Mouse (Mus musculus) spleen, adult 2 months (tissue): Measurements from ENCODE around the gene Tubb5. TPM values are rescaled to one million over a fixed set of nuclear protein-coding genes. Genes with fewer than 3 reads are reported as not detected.
A peak's percentile ranks its signal among the peaks of the same experiment; 100 is the strongest.

ENCODE experiments used
- DNase-seq, 2 experiments: peaks; one replicate each; pipeline versions ENCODE4 v3.0.0 to v3.0.0-alpha.2; 2012 to 2021; ENCODE audit warnings: low spot score in 2 of 2, low read depth in 1 of 2
- H3K27ac ChIP-seq: fragments of 200-500 bp; 2 replicates; pipeline ENCODE4 v1.5.1; 2012; ENCODE audit warnings: low read length, inconsistent platforms; ENCODE audit not compliant: insufficient read depth
- H3K27me3 ChIP-seq: fragments of 200-500 bp; 2 replicates; pipeline ENCODE4 v1.6.1; 2012; ENCODE audit warnings: mild to moderate bottlenecking, moderate library complexity, low read length, inconsistent platforms; ENCODE audit not compliant: control insufficient read depth, insufficient read depth
- H3K36me3 ChIP-seq: fragments of 200-500 bp; 2 replicates; pipeline ENCODE4 v1.6.1; 2012; ENCODE audit warnings: mild to moderate bottlenecking, low read length, inconsistent platforms; ENCODE audit not compliant: control insufficient read depth, insufficient read depth
- H3K4me1 ChIP-seq: fragments of 200-500 bp; 2 replicates; pipeline ENCODE4 v1.6.1; 2011; ENCODE audit warnings: inconsistent platforms; ENCODE audit not compliant: control insufficient read depth, insufficient read depth, insufficient read length
- H3K4me3 ChIP-seq: fragments of 200-500 bp; 2 replicates; pipeline ENCODE4 v1.5.1; 2011; ENCODE audit warnings: mild to moderate bottlenecking, inconsistent platforms; ENCODE audit not compliant: insufficient read depth, insufficient read length; ENCODE audit errors: extremely low read depth
- CTCF ChIP-seq: fragments of 200-500 bp; IDR thresholded peaks from 2 replicates; pipeline ENCODE4 v1.5.1; 2011; ENCODE audit warnings: mild to moderate bottlenecking, inconsistent platforms; ENCODE audit not compliant: insufficient read depth, insufficient read length, insufficient replicate concordance; ENCODE audit errors: extremely low read depth
- POLR2A ChIP-seq: fragments of 200-500 bp; IDR thresholded peaks from 2 replicates; pipeline ENCODE4 v1.6.1; 2011; ENCODE audit warnings: low read depth, low read length, inconsistent platforms
- WGBS: fragments of 180-500 bp; shearing (Covaris S2); methylation state at CpG from one replicate; pipeline ENCODE4 v1.1.7; 2018; 5-methylcytosine and 5-hydroxymethylcytosine counted together
- polyA plus RNA-seq: library from polyadenylated mRNA; depleted of rRNA; stranded (reverse); fragments of >200 nt; gene quantifications from 2 replicates; pipeline ENCODE4 v1.2.3, GENCODE M21; 2012; rRNA removed

The Tubb5 gene
- 305 and 404 TPM in 2 replicates for polyA plus RNA-seq

DNA sequence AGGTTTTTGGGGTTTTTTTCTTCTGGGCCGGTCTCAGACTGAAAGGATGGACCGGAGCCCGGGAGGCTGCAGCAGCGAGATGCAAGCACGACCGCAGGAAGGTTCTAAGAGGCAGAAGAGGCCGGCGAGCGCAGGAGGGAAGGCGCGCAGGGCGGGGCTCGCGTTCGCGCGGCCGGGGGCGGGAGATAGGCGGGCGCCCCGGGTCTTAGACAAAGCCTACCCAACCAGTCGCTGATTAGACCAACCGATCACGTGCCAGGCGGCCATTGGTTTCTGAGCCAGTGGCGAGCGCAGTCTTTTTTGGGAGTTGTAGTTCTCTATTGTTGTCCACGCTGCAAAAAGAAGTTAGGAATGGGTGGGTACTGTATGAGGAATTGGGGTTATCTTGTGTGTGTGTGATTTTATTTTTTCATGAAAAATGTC lies at the start of gene Tubb5:
Gene Tubb5 (minus strand): TSS at position 185 of the 423 bp plus-strand sequence.
- Histone ChIP-seq H3K27ac (peak within 1 kb of the TSS; percentile 84), H3K4me1 (no peaks in the 10 kb centered on the region), H3K36me3 (peaks cover 22% of the 10 kb centered on the region), H3K27me3 (no peaks in the 10 kb centered on the region), H3K4me3 (peak within 1 kb of the TSS; percentile 68)
- TF ChIP-seq CTCF (no peak), POLR2A (peak; percentile 96)
- 2% methylated on average over 29 of the region's 29 CpGs for WGBS
- peak; percentile 81 to 95 for DNase-seq

- H3K4me1 ChIP-seq, result no peaks in the 10 kb centered on the region
These were observed 49.6 kb upstream of the Tubb5 start for GRCm38 (mm10) chr17:35887725-35888124.

DNA sequence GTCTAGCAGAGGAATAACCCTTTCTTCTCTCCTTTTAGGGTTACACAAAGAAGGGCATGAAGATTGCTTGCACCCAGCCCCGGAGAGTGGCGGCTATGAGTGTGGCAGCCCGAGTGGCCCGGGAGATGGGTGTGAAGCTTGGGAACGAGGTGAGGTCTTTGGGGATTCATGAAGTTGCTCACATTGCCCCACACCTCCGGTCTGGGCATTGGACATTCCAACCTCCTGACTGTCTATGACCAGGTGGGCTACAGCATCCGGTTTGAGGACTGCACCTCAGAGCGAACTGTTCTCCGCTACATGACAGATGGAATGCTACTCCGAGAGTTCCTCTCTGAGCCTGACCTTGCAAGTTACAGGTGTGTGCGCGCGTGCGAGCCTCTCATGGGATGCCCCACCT lies 45.7 kb upstream of the Tubb5 start:
- no peaks in the 10 kb centered on the region for H3K27me3 ChIP-seq

More at GRCm38 (mm10) chr17:35887725-35888124, 49.6 kb upstream of the Tubb5 start:
- Histone ChIP-seq H3K4me3 (no peak overlapping the region), H3K36me3 (peaks cover 72% of the 10 kb centered on the region), H3K27ac (no peak overlapping the region), H3K27me3 (no peaks in the 10 kb centered on the region)
- no peak for DNase-seq
- TF ChIP-seq CTCF, result no peak
- no peak for TF ChIP-seq POLR2A
- WGBS, result 88% methylated on average over 11 of the region's 17 CpGs

DNA sequence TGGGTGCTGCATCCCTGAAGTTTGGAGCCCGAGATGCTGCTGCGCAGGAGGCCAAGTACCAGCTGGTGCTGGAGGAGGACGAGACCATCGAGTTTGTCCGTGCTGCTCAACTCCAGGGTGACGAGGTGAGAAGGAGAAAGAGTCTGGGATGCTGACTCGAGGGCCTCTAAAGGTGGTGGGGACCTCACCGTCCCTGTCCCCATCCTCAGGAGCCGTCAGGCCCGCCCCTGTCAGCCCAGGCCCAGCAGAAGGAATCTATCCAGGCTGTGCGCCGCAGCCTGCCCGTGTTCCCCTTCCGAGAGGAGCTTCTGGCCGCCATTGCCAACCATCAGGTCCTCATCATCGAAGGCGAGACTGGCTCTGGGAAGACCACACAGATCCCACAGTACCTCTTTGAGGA lies 44.8 kb upstream of the Tubb5 start:
- TF ChIP-seq POLR2A, result no peak
- TF ChIP-seq CTCF, result no peak
- no peak for DNase-seq
- no peaks in the 10 kb centered on the region for H3K27me3 ChIP-seq
- 96% methylated on average over 17 of the region's 17 CpGs for WGBS
- peaks cover 3% of the 10 kb centered on the region; the same call in 1 of the 2 replicates for H3K4me1 ChIP-seq
- H3K36me3 ChIP-seq, result peaks cover 43% of the 10 kb centered on the region
- H3K27ac ChIP-seq, result no peak overlapping the region
- no peak overlapping the region for H3K4me3 ChIP-seq

More for the DNA sequence above, 45.7 kb upstream of the Tubb5 start:
- no peak overlapping the region for H3K4me3 ChIP-seq
- peaks cover 3% of the 10 kb centered on the region; the same call in 1 of the 2 replicates for H3K4me1 ChIP-seq
- H3K36me3 ChIP-seq, result peaks cover 52% of the 10 kb centered on the region
- TF ChIP-seq POLR2A (no peak), CTCF (no peak)
- 95% methylated on average over 14 of the region's 14 CpGs for WGBS
- H3K27ac ChIP-seq, result no peak overlapping the region
- no peak for DNase-seq

DNA sequence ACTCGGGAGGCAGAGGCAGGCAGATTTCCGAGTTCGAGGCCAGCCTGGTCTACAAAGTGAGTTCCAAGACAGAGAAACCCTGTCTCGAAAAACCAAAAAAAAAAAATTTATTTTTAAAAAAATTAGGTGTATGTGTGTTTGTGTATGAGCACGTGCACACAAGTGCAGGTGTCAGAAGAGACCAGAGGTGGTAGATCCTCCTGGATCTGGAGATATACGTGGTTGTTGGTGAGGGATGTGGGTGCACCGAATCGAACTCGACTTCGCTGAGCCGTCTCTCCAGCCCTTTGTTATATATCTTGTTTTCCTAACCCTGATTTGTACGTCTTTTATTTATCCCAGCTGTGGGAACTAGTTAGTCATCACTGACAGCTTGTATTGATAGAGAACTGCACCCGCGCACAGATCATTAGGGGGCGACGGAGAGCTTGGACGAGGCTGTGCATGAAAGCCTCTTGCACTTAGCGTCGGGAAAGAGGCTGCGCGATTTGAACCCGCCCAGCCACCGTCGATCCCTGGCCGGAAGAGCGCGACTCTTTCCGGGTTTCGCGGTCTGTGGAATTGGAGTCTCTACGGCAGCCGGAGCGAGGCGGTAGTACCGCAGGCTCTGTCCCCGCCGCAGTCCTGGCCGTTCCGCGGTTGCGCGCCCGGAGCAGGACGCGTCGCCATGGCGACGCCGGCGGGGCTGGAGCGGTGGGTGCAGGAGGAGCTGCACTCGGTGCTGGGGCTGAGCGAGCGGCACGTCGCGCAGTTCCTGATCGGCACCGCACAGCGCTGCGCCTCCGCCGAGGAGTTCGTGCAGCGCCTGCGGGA lies 41.3 kb upstream of the Tubb5 start, which contains the start of gene Dhx16:
Gene Dhx16 (plus strand): TSS at position 575 of the 813 bp plus-strand sequence.
- H3K27me3 ChIP-seq, result no peaks in the 10 kb centered on the region
- peak; percentile 86 to 96 for DNase-seq
- 6% methylated on average over 66 of the region's 66 CpGs for WGBS

GRCm38 (mm10) chr17:35874721-35875120 lies 36.6 kb upstream of the Tubb5 start:
- peaks cover 31% of the 10 kb centered on the region for H3K36me3 ChIP-seq
- H3K4me1 ChIP-seq, result peaks cover 13% of the 10 kb centered on the region; the same call in 1 of the 2 replicates
- WGBS, result 85% methylated on average over 6 of the region's 6 CpGs
- H3K27ac ChIP-seq, result no peak overlapping the region
- H3K27me3 ChIP-seq, result no peaks in the 10 kb centered on the region
- DNase-seq, result no peak
- no peak overlapping the region for H3K4me3 ChIP-seq
- TF ChIP-seq POLR2A, result no peak
- no peak for TF ChIP-seq CTCF

More for the DNA sequence above, 41.3 kb upstream of the Tubb5 start, which contains the start of gene Dhx16:
- peaks cover 34% of the 10 kb centered on the region for H3K36me3 ChIP-seq
- H3K4me1 ChIP-seq, result peaks cover 3% of the 10 kb centered on the region; the same call in 1 of the 2 replicates
- TF ChIP-seq POLR2A, result peak; percentile 19; the same call in 1 of the 2 replicates
- TF ChIP-seq CTCF, result peak; percentile 84; the same call in 1 of the 2 replicates
- peak within 1 kb of the TSS; percentile 51 for H3K27ac ChIP-seq
- H3K4me3 ChIP-seq, result peak within 1 kb of the TSS; percentile 87
